Mouse (Mus musculus): ENCODE measurements at regions not wholly inside any gene's neighbourhood (a gene's known extent, or its start where the extent isn't known, plus 50 kb on each side); places are given as distances from the start of the nearest gene placed in this dataset.

DNA sequence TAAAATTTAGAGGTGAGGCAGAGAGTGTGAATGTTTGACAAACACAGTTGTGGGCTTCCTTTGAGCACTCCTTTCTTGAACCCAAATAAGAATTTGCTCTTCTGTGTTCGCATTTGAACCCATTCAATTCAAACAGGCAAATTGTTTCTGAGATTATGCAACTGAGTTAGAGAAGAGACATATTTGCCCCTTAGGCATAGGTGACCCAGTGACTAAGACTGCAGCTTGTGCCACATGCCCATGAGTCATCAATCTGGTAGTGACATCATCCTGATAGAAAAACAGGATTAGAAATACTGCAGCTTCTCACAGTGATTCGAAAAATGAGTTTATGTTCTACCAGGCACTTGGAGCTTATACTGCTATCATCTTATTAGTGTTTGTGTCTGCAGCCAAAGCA lies 67.2 kb downstream of the Zfp622 start:
- peak in 1 of 2 experiments; percentile 7 for DNase-seq (ENCODE audit: low spot score in 2 of 2)

DNA sequence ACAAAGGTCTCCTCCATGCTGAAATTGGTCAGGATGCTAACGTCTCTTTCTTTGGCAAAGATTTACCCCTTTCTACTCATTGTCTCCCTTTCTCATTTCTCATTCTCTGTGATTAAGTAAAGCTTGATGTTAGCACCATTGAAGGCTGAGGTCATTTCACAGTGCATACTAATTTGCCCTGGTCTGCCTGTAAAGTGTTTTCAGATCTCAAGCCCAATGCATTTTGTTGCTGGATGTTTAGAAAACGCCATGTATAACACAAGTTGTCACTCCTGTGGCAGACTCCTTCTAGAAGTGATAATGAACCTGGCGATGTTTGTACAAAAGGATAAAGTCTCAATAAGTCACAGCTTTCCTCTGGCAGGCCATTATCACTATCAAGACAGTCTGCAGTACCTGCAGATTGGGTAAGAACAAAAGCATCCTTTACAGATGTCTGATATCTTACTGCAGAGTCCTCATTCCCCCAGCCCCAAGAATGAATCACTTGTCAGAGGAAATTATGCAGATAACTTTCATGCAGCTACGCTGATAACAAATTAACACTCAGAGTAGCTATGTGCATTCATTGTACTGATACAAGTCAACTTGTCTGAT lies 68.7 kb downstream of the Zfp622 start:
- no peak for DNase-seq (ENCODE audit: low spot score in 2 of 2)

DNA sequence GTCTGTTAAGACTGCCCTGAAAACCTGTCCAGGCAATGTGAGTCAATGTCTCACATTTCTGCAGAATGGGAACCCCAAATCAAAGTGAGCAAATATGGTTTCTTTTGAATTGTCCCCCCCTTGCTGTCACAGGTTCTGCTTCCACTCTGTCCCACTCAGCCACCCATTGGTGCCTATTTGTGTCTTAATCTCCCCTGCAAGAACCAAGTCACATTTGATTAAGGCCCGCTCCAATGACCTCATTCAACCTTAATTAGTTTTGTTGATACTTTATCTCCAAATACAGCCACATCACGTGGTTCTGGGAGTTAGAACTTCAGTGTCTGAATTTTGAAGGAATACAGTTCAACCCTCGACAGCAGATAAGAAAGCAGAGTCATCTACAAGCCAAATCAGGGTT lies 73.9 kb downstream of the Zfp622 start:
- no peak for DNase-seq (ENCODE audit: low spot score in 2 of 2)

DNA sequence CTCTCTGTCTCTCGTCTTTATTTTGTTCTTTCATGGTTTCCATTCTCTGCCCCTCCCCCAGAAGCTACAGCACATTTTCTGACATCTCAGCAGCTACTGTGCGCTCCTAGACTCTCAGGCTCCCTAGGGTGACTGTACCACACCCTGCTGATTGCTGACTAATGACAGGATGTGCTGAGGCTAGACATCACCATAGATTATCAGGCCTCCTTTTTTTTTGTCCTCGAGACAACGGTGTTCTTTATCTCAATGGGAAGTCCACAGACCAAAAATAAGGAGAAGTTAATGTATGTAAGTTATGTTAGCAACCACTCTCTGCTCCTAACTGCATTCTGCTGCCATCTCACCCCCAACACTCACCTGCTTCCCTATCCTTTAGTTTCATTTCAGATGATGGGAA lies 116.0 kb downstream of the Zfp622 start:
- DNase-seq (ENCODE audit: low spot score in 2 of 2), result no peak

DNA sequence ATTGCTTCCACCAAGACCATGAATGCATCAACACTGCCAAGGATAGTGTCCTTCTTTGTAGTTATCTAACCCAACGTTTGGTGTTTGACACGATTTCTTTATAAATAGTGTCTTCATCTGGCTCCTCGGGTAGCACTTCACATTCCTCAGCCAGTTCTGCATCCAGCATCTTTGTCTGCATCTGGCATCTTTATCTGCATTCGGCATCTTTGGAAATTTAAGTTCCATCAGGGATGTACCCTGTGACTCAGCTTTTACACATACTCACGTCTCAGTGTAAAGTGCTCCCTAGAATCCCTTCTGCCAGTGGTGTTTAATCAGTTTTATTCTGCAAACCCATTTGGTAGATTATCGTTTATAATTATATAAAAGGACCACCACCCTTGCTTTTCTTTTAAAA lies 123.8 kb downstream of the Zfp622 start:
- DNase-seq (ENCODE audit: low spot score in 2 of 2), result no peak

DNA sequence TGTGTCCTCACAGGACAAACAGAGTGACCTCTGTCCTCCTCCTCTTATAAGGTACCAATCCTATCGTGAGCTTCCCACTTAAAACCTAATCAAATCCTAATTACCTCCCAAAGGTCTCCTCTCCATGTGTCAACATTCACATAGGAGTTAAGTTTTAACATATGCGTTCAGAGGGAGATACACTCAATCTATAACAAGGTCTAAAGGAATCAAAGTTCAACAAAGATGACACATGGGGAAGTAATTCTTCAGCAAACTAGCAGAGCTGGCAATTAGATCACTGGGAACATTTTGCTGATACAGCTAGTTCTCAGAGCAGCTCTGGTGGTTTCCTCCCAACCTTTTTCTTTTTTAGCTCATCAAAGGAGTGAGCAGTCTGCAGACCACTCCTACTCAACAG lies 160.0 kb downstream of the Zfp622 start:
- DNase-seq (ENCODE audit: low spot score in 2 of 2), result no peak

DNA sequence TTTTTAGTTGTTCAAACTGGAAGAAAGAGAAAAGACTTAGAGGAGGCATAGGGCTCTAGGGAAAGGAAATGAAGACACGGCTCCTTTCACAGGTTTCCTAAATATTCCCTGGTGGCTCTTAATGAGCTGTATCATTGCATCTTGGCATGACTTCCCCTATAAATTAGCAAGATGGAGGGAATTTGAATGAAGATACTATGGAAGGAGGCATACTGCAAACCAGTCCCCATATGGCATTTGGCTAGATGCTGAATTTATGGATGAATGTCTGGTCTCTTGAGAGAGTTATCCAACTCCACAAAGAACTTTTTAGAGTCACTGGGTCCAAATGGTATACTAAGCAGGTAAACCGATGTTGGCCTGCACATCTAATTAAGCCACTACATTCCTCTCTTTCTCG lies 150.3 kb upstream of the March11 start:
- DNase-seq (ENCODE audit: low spot score in 2 of 2), result no peak

DNA sequence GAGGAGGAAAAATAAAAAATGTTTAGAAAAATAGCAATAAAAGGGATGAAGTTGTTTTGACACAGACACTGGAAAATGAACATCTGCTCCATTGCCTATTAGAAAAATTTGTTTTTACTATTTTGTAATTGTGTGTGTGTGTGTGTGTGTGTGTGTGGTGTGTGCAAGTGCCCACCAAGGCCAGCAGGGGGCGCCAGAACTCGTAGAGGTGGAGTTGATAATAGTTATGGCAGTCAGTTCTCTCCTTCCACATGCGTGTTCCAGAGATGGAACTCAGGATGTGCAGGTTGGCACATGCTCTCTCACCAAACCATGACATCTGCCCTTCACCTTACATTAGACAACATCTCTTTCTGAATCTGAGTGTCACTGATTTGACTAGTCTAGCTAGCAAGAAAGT lies 123.9 kb upstream of the March11 start:
- no peak for DNase-seq (ENCODE audit: low spot score in 2 of 2)

DNA sequence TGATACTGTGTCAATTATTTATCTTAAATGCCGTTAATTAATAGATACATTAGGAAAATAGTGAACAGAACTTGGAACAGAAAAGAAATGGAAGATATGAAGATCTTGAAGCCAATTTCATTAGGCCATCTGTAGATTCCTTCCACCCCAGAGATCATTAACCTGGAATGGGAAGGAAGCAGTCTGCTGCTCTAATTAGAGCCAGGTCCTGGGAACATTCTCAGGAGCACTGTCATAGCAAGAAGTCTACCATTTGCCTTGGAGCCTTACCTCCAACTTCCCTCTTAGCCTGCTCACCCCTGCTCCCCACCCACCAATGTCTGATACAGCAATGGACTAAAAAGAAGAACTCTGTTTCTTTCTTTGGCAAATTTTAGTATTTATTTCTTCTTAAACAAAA lies 113.3 kb upstream of the March11 start:
- DNase-seq (ENCODE audit: low spot score in 2 of 2), result no peak

DNA sequence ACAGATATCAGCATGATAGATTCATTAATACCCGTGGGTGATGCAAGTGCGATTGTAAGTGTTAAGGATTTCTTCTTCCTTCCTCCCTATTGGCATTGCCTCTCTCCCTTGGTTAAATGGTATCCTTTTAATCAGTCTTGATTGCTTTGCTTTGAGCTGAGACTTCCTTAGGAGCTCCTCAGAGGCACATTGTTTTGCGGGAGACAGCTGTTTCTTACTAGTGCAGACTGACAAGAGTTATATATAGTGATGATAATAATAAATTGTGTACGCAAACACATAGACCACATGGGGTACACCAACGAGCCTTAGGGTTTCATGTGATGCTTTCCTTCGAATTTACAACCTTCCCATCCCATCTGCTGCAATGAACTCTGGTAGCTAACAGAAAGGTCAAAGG lies 102.0 kb upstream of the March11 start:
- DNase-seq (ENCODE audit: low spot score in 2 of 2), result no peak

DNA sequence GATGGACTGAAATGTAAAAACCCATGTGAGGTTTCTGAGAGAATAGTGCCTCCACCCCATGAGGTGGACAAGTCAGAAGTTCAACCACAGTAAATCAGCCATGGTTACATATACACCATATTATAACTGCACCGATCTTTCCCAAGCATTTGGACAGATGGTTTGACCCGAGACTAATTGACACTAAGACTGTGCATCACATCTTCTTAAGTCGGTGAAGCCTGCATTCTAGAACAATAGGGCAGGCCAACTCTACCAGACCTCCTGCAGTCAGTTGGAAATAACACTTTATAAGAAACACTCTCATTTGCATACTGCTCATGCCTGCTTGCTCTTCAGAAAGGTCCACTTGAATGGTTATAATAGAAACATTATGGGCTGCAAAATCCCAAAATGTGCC lies 88.0 kb upstream of the March11 start:
- no peak for DNase-seq (ENCODE audit: low spot score in 2 of 2)

DNA sequence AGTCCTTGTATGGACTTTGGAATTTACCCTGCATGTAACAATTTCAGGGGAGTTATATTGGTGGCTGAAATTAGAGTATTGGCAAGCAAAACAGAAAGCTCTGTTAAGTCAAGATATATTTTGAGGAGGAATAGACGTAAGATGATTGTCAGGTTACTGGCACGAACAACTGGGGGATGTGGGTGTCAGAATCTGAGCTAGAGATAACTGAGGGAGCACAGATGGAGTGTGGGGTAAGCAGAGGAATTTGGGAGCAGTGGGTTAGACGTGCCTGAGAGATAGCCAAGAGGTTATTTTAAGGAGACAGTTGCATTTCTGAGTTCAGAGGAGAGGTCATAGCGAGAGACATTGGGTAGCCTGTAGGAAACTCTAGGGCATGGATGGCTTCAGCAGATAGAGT lies 80.2 kb upstream of the March11 start:
- no peak for DNase-seq (ENCODE audit: low spot score in 2 of 2)
